Mouse (Mus musculus) spleen, adult 2 months (tissue): ENCODE data around the gene Snapin.

Source experiments
- CTCF ChIP-seq: fragments of 200-500 bp; IDR thresholded peaks from 2 replicates; pipeline ENCODE4 v1.5.1; 2011; ENCODE audit warnings: mild to moderate bottlenecking, inconsistent platforms; ENCODE audit not compliant: insufficient read depth, insufficient read length, insufficient replicate concordance; ENCODE audit errors: extremely low read depth
- POLR2A ChIP-seq: fragments of 200-500 bp; IDR thresholded peaks from 2 replicates; pipeline ENCODE4 v1.6.1; 2011; ENCODE audit warnings: low read depth, low read length, inconsistent platforms

DNA sequence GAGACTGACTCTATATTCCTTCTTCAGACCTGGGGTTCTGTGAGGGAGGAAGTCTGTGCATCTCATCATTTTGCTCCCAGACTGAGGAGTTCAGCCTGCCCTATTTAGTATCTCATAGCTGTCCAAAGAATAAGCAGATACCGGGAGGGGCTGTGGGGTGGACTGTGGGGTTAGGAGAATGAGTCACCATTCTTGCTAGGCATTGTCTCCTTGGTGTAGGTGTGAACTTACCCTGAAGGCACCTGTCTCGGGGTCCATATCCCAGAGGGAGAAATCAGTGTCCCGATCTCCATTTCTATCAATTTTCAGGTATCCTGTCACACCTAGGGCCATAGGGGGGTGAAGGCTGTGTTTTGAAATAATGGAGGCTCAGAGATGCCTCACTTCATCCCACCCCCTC, 28.9 kb downstream of the Snapin start:
- no peak for TF ChIP-seq CTCF
- TF ChIP-seq POLR2A = no peak
